Mouse (Mus musculus) cerebellum, adult 18-20 months (tissue): ENCODE results near the gene AC161166.1.
A peak's percentile ranks its signal among the peaks of the same experiment; 100 is the strongest.
"Not testable (repeated sequence)": the region's sequence is repeated elsewhere in the genome, so short reads cannot be mapped to it uniquely, and the experiment has no call there.

Experiments used
- DNase-seq, 2 experiments: peaks; one replicate each; pipeline ENCODE4 v3.0.0; 2021

The AC161166.1 gene

DNA sequence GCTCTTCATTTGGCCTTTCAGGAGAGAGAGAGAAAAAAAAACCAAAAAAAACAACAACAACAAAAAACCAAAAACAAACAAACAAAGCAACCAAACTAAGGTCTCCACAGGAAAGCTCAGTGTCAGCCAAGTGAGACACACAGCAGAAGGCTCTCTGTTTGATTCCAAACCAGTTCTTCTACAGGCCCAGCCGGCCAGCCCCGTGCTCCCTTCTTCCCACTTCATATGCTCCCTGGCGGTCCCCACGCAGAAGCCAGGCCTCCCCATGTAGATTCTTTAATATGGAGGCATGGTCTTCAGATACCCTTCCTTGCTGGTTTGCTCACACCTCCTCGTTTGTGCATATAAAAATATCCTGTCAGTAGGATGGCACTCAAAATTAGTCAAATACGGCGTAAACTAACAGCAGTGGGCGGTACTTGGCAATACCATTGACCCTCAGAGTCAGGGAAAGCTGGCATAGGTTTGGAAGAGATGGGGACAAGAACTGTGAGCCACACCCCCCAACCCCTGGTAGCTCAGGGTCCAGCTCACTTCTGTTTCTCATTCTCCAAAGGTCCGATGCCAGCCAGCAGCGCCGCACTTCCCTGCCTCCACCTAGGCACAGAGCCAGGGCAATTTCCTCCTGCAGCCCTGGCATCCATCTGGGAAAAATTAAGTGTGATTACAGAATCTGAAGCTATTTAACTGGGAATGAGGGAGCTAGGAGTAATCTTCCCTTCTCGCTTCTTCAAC lies 13.6 kb upstream of the AC161166.1 start:
- DNase-seq = peak; percentile 75 to 81

DNA sequence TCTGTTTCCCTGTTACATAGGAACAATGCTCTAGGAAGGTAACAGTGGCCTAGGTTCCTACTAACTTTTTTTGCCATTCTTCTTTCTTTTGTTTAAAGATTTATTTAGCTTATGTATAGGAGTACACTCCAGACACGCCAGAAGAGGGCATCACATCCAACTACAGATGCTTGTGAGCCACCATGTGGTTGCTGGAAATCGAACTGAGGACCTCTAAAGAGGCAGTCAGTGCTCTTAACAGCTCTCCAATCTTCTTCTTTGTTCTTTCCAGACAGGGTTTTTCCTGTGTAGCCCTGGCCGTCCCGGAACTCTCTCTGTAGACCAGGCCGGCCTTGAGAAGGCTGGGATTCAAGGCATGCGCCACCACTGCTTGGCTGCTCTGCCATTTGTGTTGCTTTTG lies 12.7 kb upstream of the AC161166.1 start:
- no peak for DNase-seq

DNA sequence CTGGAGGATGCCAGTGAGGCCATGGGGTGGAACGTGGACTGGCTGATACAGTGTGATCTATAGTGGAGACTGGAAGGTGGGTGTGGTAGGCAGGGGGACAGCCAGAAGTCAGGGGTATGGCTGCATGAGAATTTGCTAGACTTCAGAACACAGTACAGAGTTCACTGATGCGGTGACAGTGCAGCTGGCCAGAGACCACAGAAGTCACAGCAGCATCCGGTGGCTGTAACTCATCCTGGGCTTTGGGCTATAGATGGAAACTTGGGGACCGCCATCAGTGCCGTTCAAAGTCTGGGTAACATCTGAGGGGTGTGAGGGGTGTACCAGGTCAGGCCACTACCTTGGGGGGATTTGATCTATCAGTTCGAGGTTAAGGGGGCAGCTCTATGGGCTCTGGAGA lies 11.5 kb upstream of the AC161166.1 start:
- no peak for DNase-seq

DNA sequence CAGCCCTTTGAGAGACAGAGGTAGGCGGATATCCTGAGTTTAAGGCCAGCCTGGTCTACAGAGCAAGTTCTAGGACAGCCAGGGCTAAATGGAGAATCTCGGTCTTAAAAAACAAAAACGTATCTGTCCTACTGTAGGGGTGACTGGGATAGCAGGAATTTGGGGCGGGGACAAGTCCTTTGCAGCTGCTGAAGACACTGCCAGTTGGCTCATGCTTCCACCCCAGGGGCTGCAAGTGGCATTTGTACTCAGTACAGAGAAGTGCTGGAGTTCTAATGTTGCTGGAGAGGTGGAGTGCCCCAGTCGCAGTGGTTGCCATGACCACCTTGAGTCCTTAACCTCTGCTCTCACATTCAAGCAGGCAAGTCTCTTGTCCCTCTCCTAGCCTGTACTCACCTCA lies 10.6 kb upstream of the AC161166.1 start:
- no peak for DNase-seq

DNA sequence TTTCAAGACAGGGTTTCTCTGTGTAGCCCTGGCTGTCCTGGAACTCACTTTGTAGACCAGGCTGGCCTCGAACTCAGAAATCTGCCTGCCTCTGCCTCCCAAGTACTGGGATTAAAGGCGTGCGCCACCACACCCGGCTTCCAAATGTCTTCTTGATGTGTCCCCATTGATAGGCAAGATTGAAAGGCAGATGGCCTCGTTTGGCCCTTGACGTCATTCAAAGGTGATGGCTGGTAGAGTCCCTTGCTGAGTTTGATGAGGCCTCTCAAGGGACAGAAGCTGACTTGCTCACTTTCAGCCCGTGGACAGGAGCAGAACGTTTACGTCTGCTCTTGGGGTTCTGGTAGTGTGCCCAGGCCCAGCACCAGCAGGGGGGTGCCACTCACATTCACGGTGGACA lies 7.8 kb upstream of the AC161166.1 start:
- DNase-seq = not testable (repeated sequence)

DNA sequence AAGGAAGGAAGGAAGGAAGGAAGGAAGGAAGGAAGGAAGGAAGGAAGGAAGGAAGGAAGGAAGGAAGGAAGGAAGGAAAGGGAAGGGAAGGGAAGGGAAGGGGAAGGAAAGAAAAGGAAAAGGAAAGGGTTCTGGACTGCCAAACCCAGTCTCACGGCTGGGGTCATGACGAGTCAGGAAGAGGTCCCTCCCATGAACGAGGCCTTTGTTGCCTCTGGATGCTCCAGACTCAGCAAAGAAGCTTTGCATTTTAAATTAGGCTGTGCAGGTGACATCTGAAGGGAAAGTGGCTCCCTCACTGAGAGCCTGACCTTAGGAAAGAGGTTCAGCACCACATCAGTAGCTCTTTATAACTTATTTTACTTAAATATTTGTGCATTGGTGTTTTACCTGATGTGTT lies 6.9 kb upstream of the AC161166.1 start:
- DNase-seq = no peak

DNA sequence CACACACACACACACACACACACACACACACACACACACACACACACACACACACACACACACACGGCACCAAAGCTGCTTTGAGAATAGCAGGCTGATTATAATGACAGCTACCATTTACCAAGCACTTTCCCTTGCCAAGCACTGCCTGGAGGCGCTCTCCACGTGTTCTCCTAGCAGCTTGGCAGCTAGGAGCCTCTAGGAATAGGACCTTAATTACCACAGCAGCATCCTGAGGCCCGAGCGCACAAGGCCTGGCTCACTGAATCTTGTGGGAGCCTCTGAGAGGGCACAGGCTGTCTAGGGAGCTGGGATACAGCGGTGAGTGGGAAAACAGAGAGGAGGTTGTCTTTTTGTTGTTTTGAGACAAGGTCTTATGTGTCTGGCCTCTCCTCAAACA lies 5.4 kb upstream of the AC161166.1 start:
- DNase-seq = no peak

DNA sequence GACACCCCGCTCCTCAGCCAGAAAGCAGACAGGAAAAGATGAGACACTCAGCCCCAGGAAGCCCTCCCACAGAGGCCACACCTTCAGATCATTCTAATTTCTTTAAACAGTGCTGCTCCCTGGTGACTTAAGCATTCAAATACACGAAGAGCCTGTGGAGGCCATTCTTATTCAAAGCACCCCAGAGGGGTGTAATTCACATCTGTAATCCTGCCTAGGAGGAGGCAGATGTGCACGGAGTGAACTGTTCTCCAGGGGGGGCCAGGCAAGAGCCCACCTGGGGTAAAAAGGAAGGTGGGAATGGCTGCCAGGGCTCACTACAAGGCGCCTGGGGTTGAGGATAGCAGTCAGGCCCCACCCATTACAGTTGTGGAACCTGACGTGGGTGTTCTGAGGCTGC lies 4.8 kb upstream of the AC161166.1 start:
- no peak for DNase-seq

DNA sequence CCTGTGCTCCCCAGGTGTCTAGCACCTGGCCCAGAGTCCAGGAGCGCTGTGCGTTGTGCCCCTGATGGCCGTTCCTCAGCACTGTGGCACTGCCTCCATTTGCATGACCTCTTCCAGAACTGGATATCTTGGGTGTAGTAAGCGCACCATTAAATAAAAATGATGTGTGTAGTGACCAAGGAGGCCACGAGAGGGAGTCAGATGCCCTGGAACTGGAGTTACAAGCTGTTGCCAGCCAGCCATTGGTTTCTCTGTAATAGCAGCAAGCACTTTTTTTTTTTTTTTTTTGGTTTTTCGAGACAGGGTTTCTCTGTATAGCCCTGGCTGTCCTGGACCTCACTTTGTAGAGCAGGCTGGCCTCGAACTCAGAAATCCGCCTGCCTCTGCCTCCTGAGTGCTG lies 4.1 kb upstream of the AC161166.1 start:
- DNase-seq = peak; percentile 59 to 63

DNA sequence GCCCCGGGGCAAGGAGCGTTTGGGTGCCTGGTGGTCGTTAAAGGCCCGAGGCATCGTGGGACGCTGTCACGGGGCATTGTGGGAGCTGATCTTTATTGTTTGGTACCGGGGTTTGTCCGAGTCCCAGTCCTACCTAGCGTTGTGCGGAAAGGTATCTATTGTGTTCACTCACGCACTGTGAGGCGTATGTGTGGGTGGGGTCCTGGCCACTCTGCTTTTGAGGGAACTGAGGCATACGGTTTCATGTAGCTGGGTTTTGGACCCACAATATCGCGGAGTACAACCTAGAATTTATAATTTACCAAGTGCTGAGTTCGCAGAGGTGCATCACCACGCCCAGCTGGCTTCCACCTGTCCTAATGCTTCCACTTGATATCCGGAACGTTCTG lies 4.5 kb downstream of the AC161166.1 start:
- no peak for DNase-seq

DNA sequence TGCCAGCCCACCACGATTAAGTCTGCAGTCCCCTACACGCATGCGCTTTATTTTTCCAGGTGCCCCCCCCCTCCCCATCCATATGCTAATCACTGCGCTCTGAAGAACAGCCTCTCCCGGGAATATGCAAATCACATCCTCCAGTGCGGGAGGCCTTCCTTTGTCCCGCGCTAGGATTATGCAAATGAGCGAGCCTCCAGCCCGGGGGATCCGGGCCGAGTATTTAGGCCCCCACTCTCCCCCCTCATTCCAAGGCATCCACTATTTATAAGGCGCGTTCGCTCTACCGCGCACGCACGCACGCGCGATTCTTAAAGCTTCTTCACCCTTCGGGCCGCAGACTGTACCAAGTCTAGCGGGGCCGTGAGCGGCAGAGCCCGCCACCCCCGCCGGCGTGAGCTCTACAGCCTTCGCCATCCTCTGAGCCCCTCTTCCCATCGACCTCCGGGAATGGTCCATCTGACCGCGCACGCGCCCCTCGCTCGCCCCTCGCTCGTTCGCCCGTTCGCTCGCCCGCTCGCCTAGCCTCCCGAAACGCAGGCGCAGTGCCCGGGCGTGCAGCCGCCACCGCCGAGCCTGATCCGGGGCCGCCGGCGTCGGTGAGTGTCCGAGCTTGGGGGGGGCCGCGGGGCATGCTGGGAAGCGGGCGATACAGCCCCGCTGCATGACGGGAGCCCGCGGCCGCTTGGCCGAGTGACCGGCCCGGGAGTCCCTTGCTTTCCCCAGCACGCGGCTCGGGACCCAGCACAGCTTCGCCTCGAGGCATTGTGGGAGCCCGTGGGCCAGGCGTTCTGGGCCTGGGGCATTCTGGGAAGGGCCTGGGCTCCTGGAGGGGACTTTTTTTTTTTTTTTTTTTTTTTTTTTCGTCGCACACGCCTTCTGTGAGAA lies 5.2 kb downstream of the AC161166.1 start, which contains the start of gene Zfp428:
TSS of gene Zfp428 (plus strand) at position 169 of the 888 bp plus-strand sequence.
- peak; percentile 83 to 93 for DNase-seq

DNA sequence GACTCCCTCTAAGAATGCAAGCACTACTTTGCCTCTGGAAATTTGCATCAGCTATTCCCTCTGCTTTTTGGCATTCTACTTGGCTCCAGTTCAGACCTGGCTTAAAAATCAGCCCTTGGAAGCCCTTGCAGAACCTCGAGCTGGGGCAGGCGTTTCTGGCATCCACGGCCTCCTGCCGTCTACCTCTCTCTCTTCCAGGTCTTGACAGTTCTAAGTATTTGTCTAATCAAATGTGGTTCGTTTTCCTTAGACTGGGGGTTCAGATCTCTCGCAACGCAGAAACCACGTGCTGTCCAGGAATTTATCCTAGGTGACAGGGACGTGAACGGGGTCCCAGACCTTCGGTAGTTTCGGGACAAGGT lies 5.8 kb downstream of the AC161166.1 start:
- peak; percentile 76 to 78 for DNase-seq

DNA sequence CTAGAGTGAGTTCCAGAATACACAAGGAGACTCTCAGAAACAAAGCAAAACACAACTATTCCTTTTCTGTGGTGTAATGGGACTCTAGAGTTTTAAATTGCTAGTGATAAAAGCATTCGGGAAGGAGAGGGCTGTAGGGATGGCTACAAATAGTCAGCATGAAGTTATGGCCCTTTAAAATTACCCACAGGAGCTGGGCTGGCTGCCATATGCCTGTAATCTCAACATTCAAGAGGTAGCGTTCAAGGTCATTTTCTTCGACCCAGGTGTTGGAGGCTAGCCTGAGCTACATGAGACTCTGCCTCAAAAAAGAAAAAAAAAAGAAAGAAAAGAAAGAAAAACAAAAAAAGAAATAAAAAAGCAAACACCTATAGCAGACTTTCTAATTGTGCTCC lies 6.2 kb downstream of the AC161166.1 start:
- peak in 1 of 2 experiments; percentile 53 for DNase-seq

DNA sequence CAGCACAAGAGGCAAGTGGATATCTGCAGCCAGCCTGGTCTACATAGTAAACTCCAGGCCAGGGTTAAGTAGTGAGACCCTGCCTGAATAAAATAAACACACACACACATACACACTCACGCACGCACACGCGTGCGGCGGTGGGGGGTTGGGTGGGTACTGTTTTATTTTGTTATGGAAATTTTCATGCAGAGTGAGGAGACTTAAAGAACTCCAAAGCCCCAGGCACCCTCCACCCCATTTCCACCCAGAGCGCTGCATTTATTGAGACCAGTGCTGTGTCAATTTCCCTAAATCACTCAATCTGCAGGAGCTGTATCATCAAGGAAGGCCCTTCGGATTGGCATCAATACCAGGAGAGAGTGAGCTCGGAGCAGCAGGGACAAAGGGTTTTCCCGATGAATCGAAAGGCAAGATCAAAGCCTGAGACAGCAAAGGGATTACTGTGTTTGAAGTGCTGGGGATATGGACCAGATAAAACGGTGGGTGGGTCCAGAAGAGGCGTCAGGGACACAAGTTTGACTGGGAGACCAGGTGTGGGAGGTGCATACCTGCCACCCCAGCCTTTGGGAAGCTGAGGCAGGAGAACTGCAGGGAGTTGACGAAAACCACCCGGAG lies 6.7 kb downstream of the AC161166.1 start:
- DNase-seq = no peak

DNA sequence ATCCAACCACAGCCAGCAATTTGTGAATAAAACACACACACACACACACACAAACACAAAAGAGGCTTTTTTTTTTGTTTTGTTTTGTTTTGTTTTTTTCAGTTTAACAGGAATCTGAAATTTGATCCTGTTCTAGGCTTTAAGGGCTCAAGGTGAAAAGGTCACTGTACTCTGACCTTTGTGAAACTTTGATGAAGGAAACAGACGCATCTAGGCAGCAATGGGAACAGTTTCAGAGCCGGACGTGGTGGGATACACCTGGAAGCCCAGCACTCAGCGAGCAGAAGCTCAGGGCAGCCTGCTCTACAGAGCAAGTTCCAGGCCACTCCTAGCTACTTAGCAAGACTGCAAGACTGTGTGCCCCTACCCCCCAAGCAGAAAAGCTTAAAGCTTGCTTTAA lies 7.4 kb downstream of the AC161166.1 start:
- no peak for DNase-seq

DNA sequence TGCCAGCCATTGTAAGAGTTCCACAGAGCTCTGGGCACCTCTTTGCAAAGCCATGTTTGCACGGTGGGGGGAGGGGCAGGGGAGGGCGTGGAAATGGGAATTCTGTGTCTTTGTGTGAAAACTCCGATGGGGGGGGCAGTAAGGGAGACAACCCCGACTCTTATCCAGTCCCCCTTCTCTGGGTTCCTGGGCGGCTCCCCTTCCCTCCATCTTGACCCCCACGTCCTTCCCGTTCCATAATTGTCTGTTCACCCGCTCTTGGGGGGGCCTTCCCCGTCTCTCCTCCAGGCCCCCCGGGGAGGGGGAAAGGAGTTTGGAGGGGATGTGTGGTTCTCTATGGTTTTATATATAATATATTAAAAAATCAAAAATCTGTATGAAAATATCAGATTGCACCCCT lies 8.3 kb downstream of the AC161166.1 start:
- DNase-seq = no peak

DNA sequence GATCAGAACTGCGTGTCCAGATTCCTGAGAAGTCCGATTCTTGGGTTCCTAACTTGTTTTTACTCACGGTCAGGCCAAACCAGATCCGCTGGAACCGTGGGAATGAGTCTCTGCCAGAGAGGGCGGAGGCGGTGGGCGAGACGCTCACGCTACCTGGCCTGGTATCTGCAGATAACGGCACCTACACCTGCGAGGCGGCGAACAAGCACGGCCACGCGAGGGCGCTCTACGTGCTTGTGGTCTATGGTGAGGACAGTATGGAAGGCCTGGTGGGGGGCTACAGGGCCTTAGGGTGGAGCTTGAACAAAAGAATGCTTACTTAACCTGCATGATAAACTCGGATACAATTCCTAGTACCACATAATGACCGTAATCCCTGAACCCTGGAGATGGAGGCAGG lies 10.8 kb downstream of the AC161166.1 start:
- peak in 1 of 2 experiments; percentile 50 for DNase-seq

DNA sequence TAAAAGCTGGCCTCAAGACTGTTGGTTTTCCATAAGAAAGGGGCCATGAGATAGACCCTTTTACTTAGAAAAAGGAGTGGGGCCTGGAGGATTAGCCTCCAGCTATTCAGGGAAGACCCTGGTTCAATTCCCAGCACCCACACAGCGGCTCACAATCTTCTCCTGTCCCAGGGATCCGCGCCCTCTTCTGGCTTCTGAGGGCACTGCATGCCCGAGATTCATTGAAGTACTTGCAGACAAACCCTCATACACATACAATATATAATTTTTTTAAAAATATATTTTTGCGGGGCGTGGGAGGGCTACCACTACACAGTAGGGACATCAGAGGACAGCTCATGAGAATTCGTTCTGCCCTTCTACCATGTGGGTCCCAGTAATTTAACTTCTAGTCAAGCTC lies 11.3 kb downstream of the AC161166.1 start:
- peak in 1 of 2 experiments; percentile 48 for DNase-seq

DNA sequence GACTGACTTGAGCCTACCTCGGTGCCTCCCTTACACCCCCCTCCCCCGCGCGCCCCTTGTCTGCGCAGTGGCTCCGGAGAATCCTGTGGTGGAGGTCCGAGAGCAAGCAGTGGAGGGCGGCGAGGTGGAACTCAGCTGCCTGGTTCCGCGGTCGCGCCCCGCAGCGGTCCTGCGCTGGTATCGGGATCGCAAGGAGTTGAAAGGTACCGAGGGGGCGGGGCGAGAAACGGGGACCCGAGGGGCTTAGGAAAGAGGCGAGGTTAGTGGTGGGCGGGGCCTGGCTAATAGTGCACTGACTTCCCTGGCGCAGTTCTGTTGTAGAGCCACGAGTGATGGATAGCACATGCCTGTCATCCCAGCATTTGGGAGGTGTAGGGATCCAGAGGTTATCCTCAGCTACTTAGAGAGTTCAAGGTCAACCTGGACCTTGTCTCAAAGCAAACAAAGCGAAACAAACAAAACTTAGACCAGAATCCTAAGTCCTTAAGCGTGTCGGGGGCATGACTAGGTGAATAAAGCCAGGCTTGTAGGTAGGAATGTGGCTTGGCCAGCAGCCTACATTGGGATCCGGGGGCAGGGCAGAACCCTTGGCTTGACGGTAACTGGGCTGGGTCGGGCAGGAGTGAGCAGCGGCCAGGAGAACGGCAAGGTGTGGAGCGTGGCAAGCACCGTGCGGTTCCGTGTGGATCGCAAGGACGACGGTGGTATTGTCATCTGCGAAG lies 12.2 kb downstream of the AC161166.1 start:
- no peak for DNase-seq

DNA sequence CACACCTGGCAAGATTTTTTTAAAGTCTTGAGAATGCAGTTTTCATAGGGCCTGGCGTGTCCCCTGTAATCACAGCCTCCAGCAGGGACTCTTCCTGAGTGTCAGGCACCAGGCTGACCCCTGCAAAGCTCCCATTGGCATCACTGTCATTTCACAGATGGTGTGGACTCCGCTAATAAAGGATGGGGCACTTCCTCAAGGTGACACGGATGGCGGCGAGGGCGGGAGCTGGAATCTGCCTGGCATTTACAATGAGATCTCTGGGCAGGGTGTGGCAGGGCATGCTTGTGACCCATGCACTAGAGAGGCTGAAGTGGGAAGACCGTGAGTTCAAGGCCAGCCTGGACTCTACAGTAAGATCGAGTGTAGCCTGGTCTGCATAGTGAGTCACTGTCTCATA lies 24.0 kb downstream of the AC161166.1 start:
- peak in 1 of 2 experiments; percentile 59 for DNase-seq

DNA sequence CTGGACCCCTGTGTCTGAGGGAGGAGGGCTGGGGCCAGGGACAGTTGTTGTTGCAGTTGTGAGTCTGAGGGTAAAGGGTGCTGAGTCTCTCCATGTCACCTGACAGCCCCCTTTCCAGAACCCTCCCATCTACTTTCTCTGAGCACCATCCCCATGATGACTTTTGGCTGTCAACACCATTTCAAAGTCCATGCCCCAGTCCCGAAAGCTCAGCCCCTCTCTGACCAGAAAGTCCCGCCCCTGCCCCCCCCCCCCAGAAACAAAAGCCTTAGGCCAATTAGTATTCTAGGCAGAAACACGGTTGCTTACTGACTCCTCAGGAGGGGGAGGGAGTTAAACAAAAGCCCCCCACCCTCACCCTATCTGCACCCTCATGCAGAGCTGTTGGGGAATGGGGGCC lies 24.9 kb downstream of the AC161166.1 start:
- DNase-seq = no peak

DNA sequence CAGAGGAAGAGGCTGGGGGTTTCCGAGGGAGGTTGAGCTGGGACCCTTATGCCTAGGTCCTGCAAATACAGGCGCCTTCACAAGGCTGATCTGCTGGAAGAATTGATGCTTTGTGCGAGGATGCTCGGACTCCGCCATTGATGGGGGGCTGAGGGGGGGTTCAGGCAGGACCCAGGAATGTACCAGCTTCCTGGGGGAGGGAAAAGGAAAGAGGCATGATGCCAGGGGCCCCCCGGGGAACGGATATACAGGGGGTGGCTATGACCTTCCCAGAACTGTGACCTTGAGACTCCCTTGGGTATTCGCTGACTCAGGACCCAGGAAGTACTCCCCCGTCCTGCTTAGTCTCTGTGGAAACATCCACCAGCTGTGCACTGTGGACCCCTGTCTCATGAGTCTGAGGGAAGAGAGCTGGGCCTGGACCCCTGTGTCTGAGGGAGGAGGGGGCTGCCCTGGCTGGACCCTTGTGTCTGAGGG lies 25.6 kb downstream of the AC161166.1 start:
- peak in 1 of 2 experiments; percentile 24 for DNase-seq

DNA sequence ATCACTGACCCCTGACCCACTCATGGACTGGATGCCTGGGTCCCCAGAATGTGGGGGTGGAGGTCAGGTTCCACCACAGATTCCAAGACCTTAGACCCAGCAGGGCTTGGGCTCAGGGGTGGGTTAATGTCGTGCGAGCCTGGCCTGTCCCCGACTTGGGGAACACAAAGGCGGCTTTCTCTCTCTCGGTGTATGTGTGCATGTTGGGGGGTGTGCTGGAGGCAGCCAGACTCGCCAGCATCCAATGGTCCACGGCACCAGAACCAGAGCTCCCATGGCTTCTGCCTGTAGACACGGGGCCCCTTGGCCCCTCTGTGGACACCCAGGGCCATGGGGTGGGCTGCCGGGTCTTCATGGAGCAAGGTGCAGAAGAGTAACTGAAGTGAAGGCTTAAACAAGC lies 26.8 kb downstream of the AC161166.1 start:
- DNase-seq = no peak
